Mouse (Mus musculus): ENCODE measurements around the gene Gm14180. TPM values are rescaled to one million over a fixed set of nuclear protein-coding genes. Genes with fewer than 3 reads are reported as not detected.

The Gm14180 gene
- polyA plus RNA-seq (2015; fragmentation: Nextera tagmentation; extraction: Ambion mirVana), result not detected in 2 replicates

GRCm38 (mm10) chr11:99734190-99734589, at the start of gene Gm14180:
Gm14180 (minus strand) TSS chr11:99734290.

GRCm38 (mm10) chr11:99780604-99781003, 46.5 kb upstream of the Gm14180 start, which contains the start of gene Krtap4-8:
Krtap4-8 (minus strand) TSS chr11:99780704.

GRCm38 (mm10) chr11:99772813-99773212, 38.7 kb upstream of the Gm14180 start, which contains the start of gene Gm11595:
Gm11595 (minus strand) TSS chr11:99772913.

GRCm38 (mm10) chr11:99690463-99690862, 43.6 kb downstream of the Gm14180 start, which contains the start of gene Gm14190:
Gm14190 (minus strand) TSS chr11:99690740.

Other genes starting within 250 kb of the Gm14180 start
- 1.7 and 3.0 TPM in 2 replicates for gene Krt23, start 241.2 kb downstream of the Gm14180 start, polyA plus RNA-seq (2015; fragmentation: Nextera tagmentation; extraction: Ambion mirVana)
- gene Krt39, start 213.0 kb downstream of the Gm14180 start, polyA plus RNA-seq (2015; fragmentation: Nextera tagmentation; extraction: Ambion mirVana), result not detected in 2 replicates
- gene Krt40, start 191.1 kb downstream of the Gm14180 start, polyA plus RNA-seq (2015; fragmentation: Nextera tagmentation; extraction: Ambion mirVana), result not detected in 2 replicates
- gene Krtap3-3, start 183.4 kb downstream of the Gm14180 start, polyA plus RNA-seq (2015; fragmentation: Nextera tagmentation; extraction: Ambion mirVana), result not detected in 2 replicates
- not detected in 2 replicates for gene Krtap3-2, start 177.4 kb downstream of the Gm14180 start, polyA plus RNA-seq (2015; fragmentation: Nextera tagmentation; extraction: Ambion mirVana)
- gene Gm11939, start 174.8 kb downstream of the Gm14180 start, polyA plus RNA-seq (2015; fragmentation: Nextera tagmentation; extraction: Ambion mirVana), result not detected in 2 replicates
- gene Krtap3-1, start 167.7 kb downstream of the Gm14180 start, polyA plus RNA-seq (2015; fragmentation: Nextera tagmentation; extraction: Ambion mirVana), result not detected in 2 replicates
- gene Krtap1-5, start 153.3 kb downstream of the Gm14180 start, polyA plus RNA-seq (2015; fragmentation: Nextera tagmentation; extraction: Ambion mirVana), result not detected in 2 replicates
- gene Krtap1-4, start 150.6 kb downstream of the Gm14180 start, polyA plus RNA-seq (2015; fragmentation: Nextera tagmentation; extraction: Ambion mirVana), result not detected in 2 replicates
- not detected in 2 replicates for gene Krtap1-3, start 143.0 kb downstream of the Gm14180 start, polyA plus RNA-seq (2015; fragmentation: Nextera tagmentation; extraction: Ambion mirVana)
- gene Krtap9-3, start 136.2 kb downstream of the Gm14180 start, polyA plus RNA-seq (2015; fragmentation: Nextera tagmentation; extraction: Ambion mirVana), result not detected in 2 replicates
- gene Gm11938, start 131.0 kb downstream of the Gm14180 start, polyA plus RNA-seq (2015; fragmentation: Nextera tagmentation; extraction: Ambion mirVana), result not detected in 2 replicates
- gene Gm11937, start 124.1 kb downstream of the Gm14180 start, polyA plus RNA-seq (2015; fragmentation: Nextera tagmentation; extraction: Ambion mirVana), result not detected in 2 replicates
- not detected in 2 replicates for gene Krtap2-4, start 119.4 kb downstream of the Gm14180 start, polyA plus RNA-seq (2015; fragmentation: Nextera tagmentation; extraction: Ambion mirVana)
- not detected in 2 replicates for gene Gm11562, start 113.9 kb downstream of the Gm14180 start, polyA plus RNA-seq (2015; fragmentation: Nextera tagmentation; extraction: Ambion mirVana)
- not detected in 2 replicates for gene Krtap4-1, start 106.1 kb downstream of the Gm14180 start, polyA plus RNA-seq (2015; fragmentation: Nextera tagmentation; extraction: Ambion mirVana)
- not detected in 2 replicates for gene Krtap4-2, start 99.2 kb downstream of the Gm14180 start, polyA plus RNA-seq (2015; fragmentation: Nextera tagmentation; extraction: Ambion mirVana)
- gene Krtap4-7, start 90.2 kb downstream of the Gm14180 start, polyA plus RNA-seq (2015; fragmentation: Nextera tagmentation; extraction: Ambion mirVana), result not detected in 2 replicates
- not detected in 2 replicates for gene Gm11555, start 84.1 kb downstream of the Gm14180 start, polyA plus RNA-seq (2015; fragmentation: Nextera tagmentation; extraction: Ambion mirVana)
- not detected in 2 replicates for gene Gm11563, start 75.3 kb downstream of the Gm14180 start, polyA plus RNA-seq (2015; fragmentation: Nextera tagmentation; extraction: Ambion mirVana)
- gene Krtap4-6, start 68.3 kb downstream of the Gm14180 start, polyA plus RNA-seq (2015; fragmentation: Nextera tagmentation; extraction: Ambion mirVana), result not detected in 2 replicates
- gene Gm14190, start 43.5 kb downstream of the Gm14180 start, polyA plus RNA-seq (2015; fragmentation: Nextera tagmentation; extraction: Ambion mirVana), result not detected in 2 replicates
- gene Gm11595, start 38.6 kb upstream of the Gm14180 start, polyA plus RNA-seq (2015; fragmentation: Nextera tagmentation; extraction: Ambion mirVana), result not detected in 2 replicates
- not detected in 2 replicates for gene Krtap4-8, start 46.4 kb upstream of the Gm14180 start, polyA plus RNA-seq (2015; fragmentation: Nextera tagmentation; extraction: Ambion mirVana)
- not detected in 2 replicates for gene Krtap4-9, start 50.9 kb upstream of the Gm14180 start, polyA plus RNA-seq (2015; fragmentation: Nextera tagmentation; extraction: Ambion mirVana)
- gene Gm11596, start 59.2 kb upstream of the Gm14180 start, polyA plus RNA-seq (2015; fragmentation: Nextera tagmentation; extraction: Ambion mirVana), result not detected in 2 replicates
- gene Gm11569, start 64.6 kb upstream of the Gm14180 start, polyA plus RNA-seq (2015; fragmentation: Nextera tagmentation; extraction: Ambion mirVana), result not detected in 2 replicates
- not detected in 2 replicates for gene Gm11554, start 70.2 kb upstream of the Gm14180 start, polyA plus RNA-seq (2015; fragmentation: Nextera tagmentation; extraction: Ambion mirVana)
- gene Krtap4-13, start 75.6 kb upstream of the Gm14180 start, polyA plus RNA-seq (2015; fragmentation: Nextera tagmentation; extraction: Ambion mirVana), result not detected in 2 replicates
- not detected in 2 replicates for gene Gm11564, start 81.4 kb upstream of the Gm14180 start, polyA plus RNA-seq (2015; fragmentation: Nextera tagmentation; extraction: Ambion mirVana)
- not detected in 2 replicates for gene 2300003K06Rik, start 103.8 kb upstream of the Gm14180 start, polyA plus RNA-seq (2015; fragmentation: Nextera tagmentation; extraction: Ambion mirVana)
- not detected in 2 replicates for gene Krtap4-16, start 117.3 kb upstream of the Gm14180 start, polyA plus RNA-seq (2015; fragmentation: Nextera tagmentation; extraction: Ambion mirVana)
- not detected in 2 replicates for gene Gm11568, start 123.6 kb upstream of the Gm14180 start, polyA plus RNA-seq (2015; fragmentation: Nextera tagmentation; extraction: Ambion mirVana)
- gene Gm11559, start 130.2 kb upstream of the Gm14180 start, polyA plus RNA-seq (2015; fragmentation: Nextera tagmentation; extraction: Ambion mirVana), result not detected in 2 replicates
- not detected in 2 replicates for gene Krtap9-1, start 139.1 kb upstream of the Gm14180 start, polyA plus RNA-seq (2015; fragmentation: Nextera tagmentation; extraction: Ambion mirVana)
- gene Gm11567, start 144.9 kb upstream of the Gm14180 start, polyA plus RNA-seq (2015; fragmentation: Nextera tagmentation; extraction: Ambion mirVana), result not detected in 2 replicates
- gene Krtap31-1, start 173.6 kb upstream of the Gm14180 start, polyA plus RNA-seq (2015; fragmentation: Nextera tagmentation; extraction: Ambion mirVana), result not detected in 2 replicates
- not detected in 2 replicates for gene Gm11565, start 180.5 kb upstream of the Gm14180 start, polyA plus RNA-seq (2015; fragmentation: Nextera tagmentation; extraction: Ambion mirVana)
- not detected in 2 replicates for gene Krtap31-2, start 202.0 kb upstream of the Gm14180 start, polyA plus RNA-seq (2015; fragmentation: Nextera tagmentation; extraction: Ambion mirVana)
- not detected in 2 replicates for gene Krtap9-5, start 214.2 kb upstream of the Gm14180 start, polyA plus RNA-seq (2015; fragmentation: Nextera tagmentation; extraction: Ambion mirVana)
- not detected in 2 replicates for gene Krtap29-1, start 244.8 kb upstream of the Gm14180 start, polyA plus RNA-seq (2015; fragmentation: Nextera tagmentation; extraction: Ambion mirVana)